Mouse (Mus musculus) 416B (cell line): ENCODE data around the gene Gcnt4.

Source experiments
- DNase-seq: peaks from one replicate; pipeline ENCODE4 v3.0.0; 2011; ENCODE audit warnings: low read depth

Gcnt4 gene

GRCm38 (mm10) chr13:96951880-96952279 is 27.4 kb downstream of the Gcnt4 start:
- no peak for DNase-seq

- DNase-seq: peak; percentile 92
Observed at GRCm38 (mm10) chr13:96956466-96956865, 32.0 kb downstream of the Gcnt4 start.

GRCm38 (mm10) chr13:96960019-96960418 is 35.5 kb downstream of the Gcnt4 start:
- no peak for DNase-seq

GRCm38 (mm10) chr13:96961366-96962157 is 37.1 kb downstream of the Gcnt4 start:
- no peak for DNase-seq

DNA sequence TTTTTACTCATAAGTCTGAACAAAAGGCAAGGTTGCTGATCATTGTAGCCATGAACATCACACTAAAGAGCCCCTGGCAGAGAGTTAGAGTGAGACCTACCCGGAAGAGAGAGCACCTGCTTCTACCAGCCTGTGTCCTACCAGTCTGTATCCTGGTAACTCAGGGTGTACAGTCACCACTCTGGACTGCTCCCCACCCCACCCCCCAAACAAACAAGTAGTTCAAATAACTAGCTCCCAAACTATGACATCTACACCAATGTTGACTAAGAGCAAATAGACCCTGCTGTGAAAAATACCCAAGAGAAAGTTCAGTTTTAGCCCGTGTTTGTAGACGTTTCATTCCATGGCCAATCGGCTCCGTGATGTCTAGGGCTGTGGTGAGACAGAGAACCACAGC is 38.3 kb downstream of the Gcnt4 start:
- no peak for DNase-seq

- DNase-seq: no peak
Observed at GRCm38 (mm10) chr13:96964981-96965380, 40.5 kb downstream of the Gcnt4 start.

GRCm38 (mm10) chr13:96966210-96967089 is 42.0 kb downstream of the Gcnt4 start:
- no peak for DNase-seq

GRCm38 (mm10) chr13:96967091-96967490 is 42.6 kb downstream of the Gcnt4 start:
- DNase-seq: no peak

DNA sequence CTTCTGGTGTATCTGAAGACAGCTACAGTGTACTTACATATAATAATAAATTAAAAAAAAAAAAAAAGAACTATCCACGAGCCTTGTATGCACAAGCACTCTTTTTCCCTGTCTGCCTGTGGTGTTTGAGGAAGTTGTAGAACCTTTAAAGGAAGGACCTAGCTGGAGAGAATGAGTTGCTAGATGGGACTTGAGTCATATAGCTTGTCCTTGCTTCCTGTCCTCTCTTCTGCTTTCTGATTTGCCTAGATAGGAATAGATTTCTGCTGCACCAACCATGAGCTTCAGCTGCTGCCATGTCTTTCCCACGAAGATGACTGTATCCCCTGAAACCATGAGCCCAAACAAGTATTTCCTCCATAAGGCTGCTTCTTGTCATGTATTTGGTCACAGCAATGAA is 43.3 kb downstream of the Gcnt4 start:
- DNase-seq: peak; percentile 70

GRCm38 (mm10) chr13:96971076-96971475 is 46.6 kb downstream of the Gcnt4 start:
- DNase-seq: no peak

- no peak for DNase-seq
Observed at GRCm38 (mm10) chr13:96971861-96972282, 47.4 kb downstream of the Gcnt4 start.

- peak; percentile 57 for DNase-seq
Observed at GRCm38 (mm10) chr13:96973318-96973717, 48.8 kb downstream of the Gcnt4 start.

DNA sequence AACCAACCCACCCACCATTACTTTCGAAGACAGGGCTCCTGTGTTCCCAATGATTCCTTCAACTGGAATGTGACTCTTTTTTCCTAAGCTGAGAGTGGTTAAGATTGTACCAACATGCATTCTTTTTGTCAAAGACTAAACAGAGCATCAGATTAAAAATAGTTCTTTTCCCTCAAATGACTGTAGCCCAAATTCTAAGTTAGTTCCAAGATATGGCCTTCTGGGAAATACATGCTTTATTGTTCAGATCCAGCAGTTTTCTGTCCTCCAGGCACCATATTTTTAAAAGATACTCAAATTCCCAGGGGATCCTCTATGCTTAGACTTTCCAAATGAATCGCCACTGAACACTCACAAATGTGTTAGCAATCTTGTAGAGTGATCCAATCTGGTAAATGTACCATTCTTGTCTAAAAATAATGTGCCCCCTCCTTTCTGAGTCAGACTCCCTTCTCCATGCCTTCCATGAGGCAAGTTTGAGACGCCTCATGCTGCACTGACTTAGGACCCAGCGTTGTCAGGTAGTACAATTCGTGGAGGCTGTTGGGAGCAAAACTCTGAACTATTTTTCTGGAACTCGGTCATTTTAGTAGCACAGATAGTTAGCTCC is 52.6 kb downstream of the Gcnt4 start:
- no peak for DNase-seq

- DNase-seq: no peak
Observed at GRCm38 (mm10) chr13:96980561-96980960, 56.1 kb downstream of the Gcnt4 start.

GRCm38 (mm10) chr13:96983251-96984126 is 59.0 kb downstream of the Gcnt4 start:
- peak; percentile 96 for DNase-seq

- DNase-seq: no peak
Observed at GRCm38 (mm10) chr13:96984688-96985087, 60.2 kb downstream of the Gcnt4 start.

GRCm38 (mm10) chr13:96985599-96986275 is 61.2 kb downstream of the Gcnt4 start:
- DNase-seq: peak; percentile 83

- no peak for DNase-seq
Observed at GRCm38 (mm10) chr13:96989129-96989528, 64.6 kb downstream of the Gcnt4 start.

DNA sequence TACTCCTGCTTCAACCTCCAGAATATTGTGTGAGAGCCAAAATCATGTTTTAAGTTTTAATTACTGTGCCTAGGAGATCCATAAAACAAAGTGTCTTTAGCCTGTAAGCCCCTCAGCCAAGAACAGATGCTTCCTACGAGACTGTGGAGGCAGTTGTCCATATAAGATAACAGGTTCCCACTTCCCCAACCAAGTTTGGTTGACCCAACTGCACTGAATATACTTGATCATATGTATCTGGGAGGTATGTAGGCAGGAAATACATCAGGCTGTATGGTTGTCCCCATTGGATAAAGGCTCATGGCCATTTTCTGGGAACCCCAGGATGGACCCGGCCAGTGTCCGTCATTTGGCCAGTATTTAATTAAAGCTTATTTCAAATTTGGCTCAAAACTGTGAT is 65.6 kb downstream of the Gcnt4 start:
- peak; percentile 94 for DNase-seq

- DNase-seq: peak; percentile 94
Observed at GRCm38 (mm10) chr13:96990561-96991265, 66.2 kb downstream of the Gcnt4 start.
